Mouse (Mus musculus) cerebellum, adult 9-10 months (tissue): ENCODE data around the gene Vmn1r19.
A peak's percentile ranks its signal among the peaks of the same experiment; 100 is the strongest.
"Not testable (repeated sequence)": the region's sequence is repeated elsewhere in the genome, so short reads cannot be mapped to it uniquely, and the experiment has no call there.

ENCODE experiments used
- DNase-seq: peaks from one replicate; pipeline ENCODE4 v3.0.0; 2022

Gene Vmn1r19

DNA sequence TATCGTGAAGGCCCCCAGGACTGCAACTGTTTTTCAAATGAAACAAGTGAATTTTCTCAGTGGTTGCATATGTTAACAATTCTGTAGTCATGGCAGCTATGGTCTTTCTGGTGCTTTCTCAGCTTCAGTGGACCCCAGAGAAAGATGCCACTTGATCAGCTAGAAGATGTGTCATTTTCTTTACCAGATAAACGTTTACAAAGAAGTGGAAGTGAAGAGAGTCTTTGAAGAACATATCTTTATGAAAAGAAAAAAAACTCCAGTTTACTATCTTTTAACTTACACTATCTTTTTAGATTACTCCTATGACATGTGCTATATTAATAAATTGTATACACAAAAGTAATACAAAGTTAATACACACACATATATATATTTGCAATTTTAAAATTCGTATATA is at the start of gene Vmn1r19:
Gene Vmn1r19, plus strand, starts transcription at position 301 of the 400 bp plus-strand sequence.
- DNase-seq: not testable (repeated sequence)

DNA sequence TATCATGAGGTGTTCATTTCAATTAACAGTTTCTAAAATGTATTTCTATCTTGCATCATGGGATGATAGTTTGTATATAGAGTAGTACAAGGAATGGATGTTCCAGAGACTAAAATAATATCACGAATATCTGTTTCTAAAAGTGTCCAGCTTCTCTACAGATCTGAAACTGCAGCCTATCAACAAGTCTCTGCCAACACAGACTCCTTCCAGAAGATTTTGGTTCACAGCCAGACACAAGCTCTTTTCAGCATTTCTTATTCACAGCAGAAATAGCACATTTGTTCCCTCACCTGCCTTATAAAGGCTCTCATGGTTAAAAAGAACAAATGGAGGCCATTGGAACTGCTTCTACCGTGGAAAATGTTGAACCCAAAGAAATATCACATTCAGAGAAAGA is 46.7 kb upstream of the Vmn1r19 start:
- DNase-seq: no peak

DNA sequence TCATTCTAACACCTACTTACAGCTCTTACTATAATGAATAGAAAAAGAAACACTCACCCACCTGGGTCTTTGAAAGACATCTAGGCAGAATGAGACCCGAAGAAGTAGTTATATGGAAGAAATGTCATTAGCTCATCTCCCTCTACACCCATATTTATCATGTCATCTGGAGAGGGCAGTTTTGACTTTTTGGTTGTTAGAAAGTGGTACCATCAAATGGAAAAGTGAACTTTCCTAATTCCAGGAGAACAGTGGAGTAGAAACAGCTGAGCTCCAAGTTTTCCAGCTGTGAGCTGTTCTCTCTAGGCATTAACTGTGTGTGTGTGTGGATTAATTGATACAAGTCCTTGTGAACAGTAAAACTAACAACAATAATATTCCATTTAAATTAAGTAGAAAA is 40.0 kb upstream of the Vmn1r19 start, which contains the start of gene Vmn1r17:
Gene Vmn1r17, minus strand, starts transcription at position 101 of the 400 bp plus-strand sequence.
- DNase-seq: no peak

DNA sequence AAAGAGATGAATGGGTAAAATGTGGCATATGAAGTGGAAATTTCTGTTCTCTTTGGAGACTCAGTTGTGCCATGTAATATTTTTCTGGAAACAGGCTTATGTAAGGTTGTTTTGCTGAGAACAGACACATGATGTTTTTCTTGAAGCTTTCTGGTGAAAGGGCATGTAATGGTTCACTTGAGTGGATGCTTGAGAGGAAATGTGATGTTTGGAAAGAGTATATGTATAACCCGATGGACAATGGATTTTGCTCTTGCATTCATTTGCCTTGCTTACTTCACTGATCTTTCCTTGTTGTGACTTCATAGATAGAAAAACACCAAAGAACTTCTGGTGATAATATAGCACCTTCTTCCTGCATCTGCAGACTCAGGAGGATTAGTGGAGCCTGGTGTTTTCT is 37.7 kb upstream of the Vmn1r19 start:
- not testable (repeated sequence) for DNase-seq

DNA sequence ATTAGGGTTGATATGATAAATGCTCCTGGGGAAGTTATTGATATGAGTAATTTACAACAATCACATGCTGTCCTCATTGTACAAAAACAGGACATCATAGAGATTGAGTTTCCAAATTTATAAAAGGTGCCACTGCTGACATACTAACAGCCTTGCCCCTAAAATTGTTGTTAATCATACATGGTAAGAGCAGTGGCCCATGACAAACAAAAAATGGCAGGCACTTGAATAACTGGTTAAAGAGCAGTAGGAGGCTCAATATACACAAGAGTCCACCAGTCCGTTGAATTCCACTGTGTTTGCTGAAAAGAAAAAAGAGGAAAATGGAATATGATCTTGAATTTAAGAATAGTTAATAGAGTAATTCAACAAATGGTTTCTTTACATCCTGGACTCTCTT is 36.1 kb upstream of the Vmn1r19 start:
- DNase-seq: no peak

DNA sequence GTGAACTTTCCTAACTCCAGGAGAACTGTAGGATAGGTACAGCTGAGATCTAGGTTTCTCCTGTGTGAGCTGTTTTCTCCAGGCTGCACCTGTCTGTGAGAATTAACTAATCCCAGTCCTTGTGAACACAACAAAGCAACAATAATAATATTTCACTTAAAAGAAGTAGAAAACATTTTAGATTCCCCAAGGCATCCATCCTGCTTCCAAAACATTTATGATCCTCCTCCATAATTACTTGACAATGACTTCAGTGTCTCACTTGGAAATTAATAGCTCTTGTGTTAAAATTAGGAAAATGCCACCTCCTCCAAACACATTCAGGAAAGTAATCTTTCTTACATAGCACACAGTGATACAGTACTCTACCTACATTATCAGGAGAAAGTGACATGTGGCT is 7.9 kb upstream of the Vmn1r19 start, which contains the start of gene Vmn1r18:
Gene Vmn1r18, minus strand, starts transcription at position 101 of the 400 bp plus-strand sequence.
- DNase-seq: no peak

GRCm38 (mm10) chr6:57428630-57429029 is 25.1 kb downstream of the Vmn1r19 start, which contains the start of gene Vmn1r20:
TSS of gene Vmn1r20 (plus strand) at chr6:57428930.
- DNase-seq: no peak

GRCm38 (mm10) chr6:57431196-57431595 is 27.6 kb downstream of the Vmn1r19 start:
- peak; percentile 3 for DNase-seq
